Mouse (Mus musculus): ENCODE data around the gene Mns1.

Gene Mns1

GRCm38 (mm10) chr9:72477306-72477705 lies 39.5 kb downstream of the Mns1 start:
- DNase-seq = no peak

- DNase-seq = no peak
Measured at GRCm38 (mm10) chr9:72479276-72479675, 41.5 kb downstream of the Mns1 start.

- no peak for DNase-seq
Measured at GRCm38 (mm10) chr9:72488523-72488922, 50.7 kb downstream of the Mns1 start.

- no peak for DNase-seq
Measured at GRCm38 (mm10) chr9:72489131-72489530, 51.3 kb downstream of the Mns1 start.

GRCm38 (mm10) chr9:72491559-72492193 lies 53.9 kb downstream of the Mns1 start:
- DNase-seq = peak; percentile 88

- no peak for DNase-seq
Measured at GRCm38 (mm10) chr9:72492194-72492565, 54.4 kb downstream of the Mns1 start, which contains the start of gene Tex9. Tex9 (minus strand) TSS chr9:72492212.

- no peak for DNase-seq
Measured at GRCm38 (mm10) chr9:72493465-72493864, 55.7 kb downstream of the Mns1 start.

- no peak for DNase-seq
Measured at GRCm38 (mm10) chr9:72493984-72494685, 56.3 kb downstream of the Mns1 start.

- no peak for DNase-seq
Measured at GRCm38 (mm10) chr9:72496691-72497090, 58.9 kb downstream of the Mns1 start.

GRCm38 (mm10) chr9:72497171-72497570 lies 59.4 kb downstream of the Mns1 start:
- DNase-seq = no peak

All from cerebellum, adult 9-10 months (tissue).